Mouse (Mus musculus) kidney, embryonic 16.5 days (tissue): ENCODE data around the gene Itm2b. TPM values are rescaled to one million over a fixed set of nuclear protein-coding genes. Genes with fewer than 3 reads are reported as not detected.

ENCODE experiments used
- ATAC-seq: fragments of 200-750 bp; cut with Nextera tagmentation; 2 replicates; pipeline ENCODE4 v1.8.0; 2017; ENCODE audit warnings: moderate TSS enrichment; ENCODE audit not compliant: low FRiP score, low TSS enrichment
- H3K27ac ChIP-seq: fragments of 300-500 bp; sonication (generic); 2 replicates; pipeline ENCODE4 v1.5.1; 2014; ENCODE audit warnings: low read length
- H3K27me3 ChIP-seq: fragments of 300-500 bp; sonication (generic); 2 replicates; pipeline ENCODE4 v1.6.1; 2014; ENCODE audit warnings: low read length, control low read depth, mixed read lengths; ENCODE audit not compliant: insufficient read depth
- H3K36me3 ChIP-seq: fragments of 300-500 bp; sonication (generic); 2 replicates; pipeline ENCODE4 v1.6.1; 2014; ENCODE audit warnings: low read length, control low read depth, mixed read lengths; ENCODE audit not compliant: insufficient read depth
- H3K4me1 ChIP-seq: fragments of 300-500 bp; sonication (generic); 2 replicates; pipeline ENCODE4 v1.6.1; 2014; ENCODE audit warnings: low read length, control low read depth, mixed read lengths; ENCODE audit not compliant: insufficient read depth
- H3K4me2 ChIP-seq: fragments of 300-500 bp; sonication (generic); replicated peaks from 2 replicates; pipeline ENCODE4 v1.6.1; 2014; ENCODE audit warnings: low read depth, low read length
- H3K4me3 ChIP-seq: fragments of 300-500 bp; sonication (generic); 2 replicates; pipeline ENCODE4 v1.5.1; 2014; ENCODE audit warnings: mild to moderate bottlenecking, low read length
- H3K9ac ChIP-seq: fragments of 300-500 bp; sonication (generic); replicated peaks from 2 replicates; pipeline ENCODE4 v1.6.1; 2014; ENCODE audit warnings: low read length
- H3K9me3 ChIP-seq: fragments of 300-500 bp; sonication (generic); 2 replicates; pipeline ENCODE4 v1.6.1; 2016; ENCODE audit warnings: low read length, control low read depth
- WGBS: fragments of 180-500 bp; shearing (Covaris S2); extraction: QIAGEN DNeasy Blood & Tissue Kit; methylation state at CpG from one replicate; pipeline ENCODE4 v1.1.7; 2014; 5-methylcytosine and 5-hydroxymethylcytosine counted together
- polyA plus RNA-seq: library from polyadenylated mRNA; unstranded; fragments of >200 nt; fragmentation: Nextera tagmentation; extraction: Ambion mirVana; gene quantifications from 2 replicates; pipeline ENCODE4 v1.2.1, GENCODE M21; 2015

The Itm2b gene
- polyA plus RNA-seq, 1 experiment from 2014 or later: 1,137 TPM

DNA sequence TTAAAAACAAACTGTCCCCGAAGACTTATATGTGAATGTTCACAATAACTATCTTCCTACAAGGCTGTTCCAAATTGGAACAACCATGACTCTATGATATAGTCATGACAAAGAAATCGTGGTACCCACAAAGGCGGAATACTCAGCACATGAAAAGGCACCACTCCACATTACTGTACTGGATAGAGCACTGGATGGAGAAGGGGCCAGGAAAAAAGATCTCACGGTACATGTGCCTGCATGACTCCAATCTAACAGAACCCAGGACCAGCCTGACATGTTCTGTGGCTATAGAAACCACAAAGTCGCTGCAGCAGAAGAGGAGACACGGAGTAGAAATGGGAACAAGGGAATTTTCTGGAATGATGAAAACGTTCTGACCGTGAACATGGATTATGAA is 30.4 kb downstream of the Itm2b start:
- WGBS: 92% methylated on average over 8 of the region's 8 CpGs
- no peak for ATAC-seq
- H3K36me3 ChIP-seq: peaks cover 40% of the 10 kb centered on the region
- H3K4me3 ChIP-seq: no peak overlapping the region
- no peak overlapping the region for H3K9ac ChIP-seq
- no peaks in the 10 kb centered on the region for H3K27me3 ChIP-seq
- H3K9me3 ChIP-seq: peaks cover 4% of the 10 kb centered on the region; the same call in 1 of the 2 replicates
- no peak overlapping the region for H3K4me2 ChIP-seq
- H3K27ac ChIP-seq: no peak overlapping the region
- H3K4me1 ChIP-seq: peaks cover 6% of the 10 kb centered on the region

DNA sequence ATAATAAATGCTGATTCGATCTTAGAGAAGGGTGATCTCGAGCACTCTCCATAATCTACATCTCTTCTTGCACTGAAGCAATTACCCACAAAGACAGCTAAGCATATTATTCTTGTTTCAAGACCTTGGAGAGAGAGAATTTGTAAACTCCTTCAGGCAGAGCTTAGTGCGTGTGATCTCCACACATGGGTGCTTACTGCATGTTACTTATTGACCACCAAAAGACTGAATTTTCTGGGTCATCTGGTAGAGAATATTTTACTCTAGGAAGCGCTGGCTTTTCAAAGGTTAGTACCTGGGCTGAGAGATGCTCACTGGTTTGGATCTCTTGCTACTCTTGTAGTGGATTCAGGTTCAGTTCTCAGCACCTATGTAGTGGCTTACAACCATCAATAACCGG is 34.0 kb downstream of the Itm2b start:
- Histone ChIP-seq H3K27me3 (no peaks in the 10 kb centered on the region), H3K4me1 (peaks cover 15% of the 10 kb centered on the region), H3K9me3 (no peaks in the 10 kb centered on the region), H3K9ac (no peak overlapping the region), H3K27ac (peak overlapping the region; percentile 71), H3K4me3 (no peak overlapping the region), H3K4me2 (no peak overlapping the region), H3K36me3 (peaks cover 9% of the 10 kb centered on the region)
- 68% methylated on average over 5 of the region's 5 CpGs for WGBS
- ATAC-seq: peak; percentile 73; the same call in 1 of the 2 replicates

DNA sequence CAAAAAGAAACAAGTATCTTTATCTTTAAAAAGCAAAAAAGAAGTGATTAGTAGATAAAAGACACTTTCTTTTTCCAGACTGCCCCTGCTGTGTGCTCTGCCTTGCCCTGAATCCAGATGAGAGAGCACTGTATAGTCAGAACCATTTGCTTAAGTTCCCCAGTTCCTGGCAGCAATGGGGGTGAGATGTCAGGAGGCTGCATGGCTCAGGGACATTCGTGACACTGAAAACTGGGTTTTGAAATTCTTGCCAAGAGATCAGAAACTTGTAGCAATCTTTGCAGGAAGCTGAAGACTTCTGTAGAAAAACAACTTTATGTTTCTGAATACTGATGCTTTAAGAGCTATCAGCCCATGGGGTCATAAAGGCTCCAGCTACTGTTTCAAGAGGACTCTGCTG is 35.1 kb downstream of the Itm2b start:
- 56% methylated on average over 1 of the region's 1 CpGs for WGBS
- Histone ChIP-seq H3K27ac (peak overlapping the region; percentile 71; the same call in 1 of the 2 replicates), H3K4me3 (no peak overlapping the region)

DNA sequence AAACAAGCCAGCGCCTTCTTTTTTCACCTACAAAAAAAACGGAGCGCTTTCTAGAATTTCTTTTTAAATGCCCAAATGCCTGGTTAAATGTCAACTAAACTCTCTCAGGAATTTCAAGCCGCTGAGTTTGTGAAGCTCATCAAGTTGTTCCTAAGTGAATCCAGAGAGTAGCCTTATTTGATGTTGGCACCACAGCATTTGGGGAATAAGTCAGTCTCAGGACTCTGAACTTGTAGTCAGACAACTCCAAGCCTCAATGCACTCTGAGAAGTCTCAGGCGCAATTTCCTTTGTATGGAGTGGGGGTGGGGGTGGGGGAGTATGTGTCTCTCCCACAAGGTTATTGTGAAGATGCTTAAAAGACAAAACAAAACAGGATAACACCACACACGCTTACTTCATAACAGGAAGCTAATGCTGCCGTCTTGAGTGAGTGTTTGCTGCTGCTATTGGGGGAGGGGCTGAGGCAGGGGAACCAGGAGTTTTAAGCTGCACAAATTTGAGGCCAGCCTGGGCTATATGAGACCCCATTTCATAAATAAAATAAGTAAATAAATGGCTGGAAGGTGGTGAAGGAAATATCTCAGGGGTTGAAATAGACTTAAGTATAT is 35.9 kb downstream of the Itm2b start:
- Histone ChIP-seq H3K27me3 (no peaks in the 10 kb centered on the region), H3K9ac (no peak overlapping the region), H3K36me3 (peaks cover 3% of the 10 kb centered on the region; the same call in 1 of the 2 replicates), H3K4me1 (peaks cover 15% of the 10 kb centered on the region), H3K9me3 (no peaks in the 10 kb centered on the region), H3K4me3 (no peak overlapping the region), H3K27ac (peak overlapping the region; percentile 72), H3K4me2 (no peak overlapping the region)
- peak; percentile 29; the same call in 1 of the 2 replicates for ATAC-seq
- 43% methylated on average over 7 of the region's 7 CpGs for WGBS

More for the DNA sequence above, 35.1 kb downstream of the Itm2b start:
- ATAC-seq: no peak
- Histone ChIP-seq H3K4me1 (peaks cover 15% of the 10 kb centered on the region), H3K4me2 (no peak overlapping the region), H3K27me3 (no peaks in the 10 kb centered on the region), H3K9me3 (no peaks in the 10 kb centered on the region), H3K36me3 (peaks cover 6% of the 10 kb centered on the region; the same call in 1 of the 2 replicates), H3K9ac (no peak overlapping the region)

- WGBS: 50% methylated on average over 9 of the region's 9 CpGs
- Histone ChIP-seq H3K4me3 (no peak overlapping the region), H3K4me2 (no peak overlapping the region), H3K27me3 (no peaks in the 10 kb centered on the region), H3K27ac (0 out of 2 replicates have a peak overlapping the region, but pooled peaks have one; percentile 18), H3K9ac (no peak overlapping the region), H3K36me3 (no peaks in the 10 kb centered on the region), H3K4me1 (peaks cover 15% of the 10 kb centered on the region), H3K9me3 (no peaks in the 10 kb centered on the region)
- ATAC-seq: peak; percentile 58; the same call in 1 of the 2 replicates
These were observed 37.8 kb downstream of the Itm2b start for GRCm38 (mm10) chr14:73347302-73347701.

DNA sequence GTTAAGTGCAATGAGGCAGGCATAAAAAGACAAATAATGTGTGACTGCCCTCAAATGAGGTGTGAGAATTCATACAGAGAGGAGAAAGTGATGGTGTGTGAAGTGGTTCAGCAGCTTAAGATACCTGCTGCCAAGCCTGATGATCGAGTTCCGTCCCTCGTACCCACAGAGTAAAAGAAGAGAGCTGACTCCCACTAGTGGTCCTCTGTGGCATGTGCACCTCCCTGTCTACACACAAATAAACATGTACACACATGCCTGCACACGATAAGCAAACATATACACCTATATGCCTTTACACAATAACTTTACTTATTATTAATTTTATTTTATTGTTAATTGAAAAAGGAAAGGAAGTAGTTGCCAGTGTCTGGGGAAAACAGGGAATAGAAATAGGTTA is 39.5 kb downstream of the Itm2b start:
- H3K27ac ChIP-seq: no peak overlapping the region
- WGBS: 95% methylated on average over 4 of the region's 4 CpGs
- no peak overlapping the region for H3K9ac ChIP-seq
- H3K27me3 ChIP-seq: no peaks in the 10 kb centered on the region
- H3K36me3 ChIP-seq: no peaks in the 10 kb centered on the region
- ATAC-seq: no peak
- H3K4me2 ChIP-seq: no peak overlapping the region
- peaks cover 10% of the 10 kb centered on the region for H3K4me1 ChIP-seq
- H3K4me3 ChIP-seq: no peak overlapping the region
- no peaks in the 10 kb centered on the region for H3K9me3 ChIP-seq

DNA sequence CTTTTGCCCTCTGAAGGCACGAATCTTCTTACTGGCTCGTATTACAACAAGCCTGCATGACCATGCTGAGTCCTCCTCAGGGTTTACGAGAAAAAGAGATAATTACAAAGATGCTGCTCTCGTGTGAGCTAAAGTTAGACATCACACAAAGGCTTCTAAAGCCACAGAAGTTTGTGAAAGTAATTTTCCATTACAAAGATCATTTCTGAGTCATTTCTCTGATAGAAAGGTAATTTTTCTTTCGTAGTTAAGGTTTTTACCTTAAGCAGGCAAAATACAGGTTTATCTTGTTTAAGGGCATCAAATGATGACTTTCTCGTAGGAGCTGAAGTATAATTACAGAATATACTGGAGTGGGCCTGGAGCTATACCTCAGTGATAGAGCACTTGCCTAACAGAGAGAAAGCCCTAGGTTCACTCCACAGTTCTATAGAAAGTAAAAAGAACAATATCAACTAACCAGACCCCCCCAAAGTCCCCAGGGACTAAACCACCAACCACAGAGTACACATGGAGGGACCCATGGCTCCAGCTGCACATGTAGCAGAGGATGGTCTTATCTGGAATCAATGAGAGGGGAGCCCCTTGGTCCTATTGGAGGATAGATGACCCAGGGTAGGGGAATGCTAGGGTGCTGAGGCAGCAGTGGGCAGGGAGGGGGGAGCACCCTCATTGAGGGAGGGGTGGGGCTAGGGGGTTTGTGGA is 44.9 kb downstream of the Itm2b start:
- H3K9me3 ChIP-seq: no peaks in the 10 kb centered on the region
- WGBS: 46% methylated on average over 6 of the region's 6 CpGs

DNA sequence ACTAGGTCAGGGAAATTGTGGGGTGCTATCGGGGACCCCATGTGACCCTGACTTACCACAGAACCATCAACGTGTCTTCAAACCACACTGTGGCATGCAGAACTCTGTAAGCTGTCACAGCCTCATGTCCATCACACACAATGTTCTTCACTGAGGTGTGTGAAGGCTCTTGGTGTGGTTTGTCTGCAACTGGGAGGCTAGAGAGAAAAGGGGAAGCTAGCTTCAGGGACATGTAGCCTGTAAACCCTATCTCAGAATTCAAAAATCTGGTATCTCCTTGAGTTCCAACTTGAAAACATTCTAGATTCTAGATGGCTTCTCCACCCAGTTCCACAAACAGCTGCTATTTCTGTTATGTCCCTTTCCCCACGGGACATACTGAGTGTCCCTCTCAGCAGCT is 45.5 kb downstream of the Itm2b start:
- Histone ChIP-seq H3K9me3 (no peaks in the 10 kb centered on the region), H3K4me1 (no peaks in the 10 kb centered on the region), H3K9ac (no peak overlapping the region), H3K27me3 (no peaks in the 10 kb centered on the region), H3K36me3 (no peaks in the 10 kb centered on the region), H3K27ac (no peak overlapping the region), H3K4me2 (no peak overlapping the region), H3K4me3 (no peak overlapping the region)
- ATAC-seq: no peak
- WGBS: 67% methylated on average over 3 of the region's 3 CpGs

More for the DNA sequence above, 44.9 kb downstream of the Itm2b start:
- H3K27ac ChIP-seq: no peak overlapping the region
- no peaks in the 10 kb centered on the region for H3K4me1 ChIP-seq
- no peaks in the 10 kb centered on the region for H3K36me3 ChIP-seq
- no peak overlapping the region for H3K4me2 ChIP-seq
- H3K4me3 ChIP-seq: no peak overlapping the region
- no peak overlapping the region for H3K9ac ChIP-seq
- no peaks in the 10 kb centered on the region for H3K27me3 ChIP-seq
- ATAC-seq: no peak

GRCm38 (mm10) chr14:73336316-73337080 is 48.6 kb downstream of the Itm2b start:
- no peaks in the 10 kb centered on the region for H3K4me1 ChIP-seq
- 74% methylated on average over 6 of the region's 6 CpGs for WGBS

More at GRCm38 (mm10) chr14:73336316-73337080, 48.6 kb downstream of the Itm2b start:
- H3K4me3 ChIP-seq: no peak overlapping the region
- no peaks in the 10 kb centered on the region for H3K36me3 ChIP-seq
- H3K9me3 ChIP-seq: no peaks in the 10 kb centered on the region
- no peak for ATAC-seq
- no peak overlapping the region for H3K9ac ChIP-seq
- H3K27me3 ChIP-seq: no peaks in the 10 kb centered on the region
- no peak overlapping the region for H3K27ac ChIP-seq
- H3K4me2 ChIP-seq: no peak overlapping the region
